Mouse (Mus musculus): Measurements from ENCODE around the gene Tmem177.

The Tmem177 gene

DNA sequence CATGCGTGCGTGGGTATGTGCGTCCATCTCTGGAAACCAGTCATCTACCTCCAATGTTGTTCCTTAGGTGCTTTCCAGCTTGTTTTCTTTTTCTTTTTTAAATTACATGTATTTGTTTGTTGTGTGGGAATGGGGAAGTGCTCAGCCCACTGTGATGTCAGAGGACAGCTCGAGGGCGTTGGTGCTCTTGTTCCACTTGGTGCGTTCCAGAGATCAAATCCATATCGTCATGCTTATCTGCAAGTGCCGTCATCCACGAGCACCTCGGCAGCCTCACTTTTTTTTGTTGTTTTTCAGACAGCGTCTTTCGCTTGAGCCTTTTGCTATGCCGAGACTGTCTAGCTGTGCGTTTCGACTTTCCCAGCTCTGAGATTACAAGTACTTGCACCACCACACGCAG, 23.7 kb downstream of the Tmem177 start:
- no peak for DNase-seq (ENCODE audit: low spot score)

- DNase-seq (ENCODE audit: low spot score): no peak
These were observed 26.7 kb downstream of the Tmem177 start for GRCm38 (mm10) chr1:119886320-119886719.

DNA sequence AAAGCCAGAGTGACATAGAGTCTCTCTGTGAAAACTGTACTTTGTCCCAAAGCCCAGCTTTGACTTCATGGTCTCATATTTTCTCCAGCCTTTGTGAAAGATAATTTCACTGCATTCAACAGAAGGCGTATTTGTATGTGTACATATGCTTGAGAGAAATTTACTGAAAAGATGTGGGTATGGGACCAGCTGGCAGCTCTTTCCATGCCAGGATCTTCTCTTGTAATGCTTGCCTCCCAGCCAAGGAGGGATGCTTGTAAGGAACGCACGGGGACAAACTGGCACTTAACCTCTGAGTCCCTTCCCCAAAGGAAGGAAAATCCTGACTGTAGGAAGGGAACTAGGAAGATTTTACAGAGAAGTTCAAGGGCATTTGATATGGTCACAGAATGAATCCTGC, 28.7 kb downstream of the Tmem177 start:
- DNase-seq (ENCODE audit: low spot score): no peak

- no peak for DNase-seq (ENCODE audit: low spot score)
These were observed 34.1 kb downstream of the Tmem177 start for GRCm38 (mm10) chr1:119878909-119879308.

DNA sequence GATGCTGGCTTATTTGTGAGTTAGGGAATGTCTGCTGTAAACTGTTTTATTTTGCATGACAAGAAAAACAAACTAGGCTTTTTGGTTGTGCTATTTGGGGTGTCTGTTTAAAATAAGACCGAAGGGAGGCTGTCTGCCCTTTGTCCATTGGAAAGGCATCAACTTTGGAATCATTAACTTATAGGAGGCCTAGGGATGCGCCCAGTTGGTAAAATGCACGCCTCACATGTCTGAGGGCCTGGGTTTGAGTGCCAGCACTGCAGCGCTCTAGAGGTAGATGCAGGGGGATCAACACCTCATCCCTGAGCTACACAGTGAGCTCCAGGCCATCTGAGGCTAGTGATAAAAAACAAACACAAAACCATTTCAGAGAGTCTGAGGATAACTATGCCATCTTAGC, 35.5 kb downstream of the Tmem177 start:
- DNase-seq (ENCODE audit: low spot score): no peak

DNA sequence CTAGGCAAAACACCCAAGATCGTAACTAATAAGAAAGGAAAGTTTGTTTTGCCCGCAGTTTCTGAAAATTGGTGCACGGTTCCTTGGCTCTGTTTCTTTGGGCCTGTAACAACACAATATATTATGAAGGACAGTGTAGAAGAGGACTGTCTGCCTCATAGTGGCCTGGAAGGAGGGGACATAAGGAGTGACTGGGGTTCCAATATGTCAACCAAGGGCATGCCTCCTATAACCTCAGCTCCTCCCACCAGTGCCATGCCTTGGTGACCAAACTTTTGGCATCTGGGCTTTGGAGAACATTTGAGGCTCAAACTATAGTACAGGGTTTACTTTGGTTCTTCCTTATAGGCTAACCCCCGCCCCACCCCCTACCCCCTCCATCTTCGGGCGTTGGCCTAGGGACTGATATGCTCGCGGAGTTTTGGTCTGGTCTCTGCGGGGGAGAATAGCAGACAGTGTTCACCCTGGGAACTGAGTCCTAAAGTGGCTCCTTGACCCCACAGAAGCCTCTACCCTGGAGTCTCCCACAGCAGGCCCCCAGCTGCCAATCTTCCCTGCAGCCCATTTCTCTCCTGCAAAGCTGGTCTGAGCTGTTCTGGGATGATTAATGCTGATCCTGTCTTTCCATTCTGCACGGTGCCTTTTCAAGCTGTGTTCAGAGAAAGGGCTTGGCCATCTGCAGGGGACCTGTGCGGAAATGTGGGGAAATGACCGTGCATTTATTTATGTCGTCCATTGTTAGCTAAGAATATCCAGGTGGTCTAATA, 44.4 kb downstream of the Tmem177 start:
- DNase-seq (ENCODE audit: low spot score): peak; percentile 50

DNA sequence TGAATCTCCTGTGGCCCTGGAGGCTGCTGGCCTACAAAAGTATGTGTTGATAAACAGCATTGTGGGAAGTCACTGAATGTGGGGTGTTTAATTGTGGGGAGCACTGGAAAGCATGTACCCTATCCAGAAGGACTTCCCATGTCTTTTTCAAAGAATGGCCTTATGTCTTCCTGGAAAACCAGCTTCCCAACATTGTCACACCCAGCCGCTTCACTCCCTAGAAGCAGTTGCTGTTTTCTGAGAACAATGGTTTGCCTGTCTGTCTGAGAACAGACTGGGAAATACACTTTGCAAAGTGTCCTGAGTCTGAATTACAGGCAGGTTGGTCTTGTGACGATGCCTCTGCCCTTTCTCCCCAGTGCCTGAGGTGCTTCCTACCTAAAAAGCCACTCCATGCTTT, 45.7 kb downstream of the Tmem177 start:
- DNase-seq (ENCODE audit: low spot score): no peak

DNA sequence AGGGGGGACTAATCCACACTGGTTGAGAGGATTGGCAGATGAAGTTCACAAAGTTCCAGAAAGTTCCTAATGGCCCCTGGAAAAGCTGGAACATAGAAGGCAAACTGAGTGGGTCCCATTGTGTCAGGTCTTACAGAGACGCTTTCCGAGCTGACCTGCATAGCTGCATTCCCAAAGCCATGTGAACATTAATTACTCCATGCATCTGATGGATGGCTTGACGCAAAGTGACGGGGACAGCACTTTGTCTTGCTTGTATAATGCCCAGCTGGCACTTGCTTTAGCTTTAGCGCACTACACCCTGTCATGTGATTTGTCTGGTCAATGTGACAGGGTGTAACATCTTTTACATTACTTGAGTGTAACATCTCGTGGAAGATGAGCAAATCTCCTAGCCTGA, 47.7 kb downstream of the Tmem177 start:
- DNase-seq (ENCODE audit: low spot score): no peak

DNA sequence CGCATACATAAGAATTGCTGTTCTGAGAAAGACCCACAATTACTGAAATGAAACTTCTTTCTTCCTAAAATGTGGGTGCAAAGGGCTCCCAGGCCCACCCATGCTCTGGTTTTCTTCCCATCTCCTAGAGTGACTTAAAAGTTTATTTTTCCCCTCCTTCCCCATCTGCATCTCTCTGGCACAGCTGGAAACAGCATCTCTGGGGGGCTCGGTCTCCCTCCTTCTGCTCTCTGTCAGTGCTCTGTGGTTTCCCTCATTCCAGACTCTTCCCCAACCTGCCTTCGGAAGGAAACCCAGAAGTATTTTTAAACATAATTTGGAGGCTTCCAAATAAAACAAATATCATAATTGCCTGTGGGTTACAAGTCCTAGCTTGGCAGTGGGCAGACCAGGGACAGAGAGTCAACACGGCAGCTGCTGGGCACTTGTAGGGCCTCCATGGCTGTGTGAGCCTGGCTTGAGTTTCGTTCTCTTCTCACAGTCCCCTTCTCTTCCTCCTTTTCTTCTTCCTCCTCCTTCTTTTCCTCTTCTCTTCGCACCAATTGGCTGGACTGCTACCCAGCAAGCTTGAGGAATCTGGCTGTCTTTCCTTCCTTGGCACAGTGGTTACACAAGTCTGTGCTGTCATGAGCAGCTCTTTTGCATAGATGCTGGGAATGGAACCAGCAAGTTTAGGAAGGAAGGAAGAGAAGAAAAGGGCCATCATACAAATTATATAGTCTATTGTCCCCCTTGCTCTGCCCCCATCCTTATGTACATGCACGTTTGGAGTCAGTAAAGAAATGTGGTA, 49.3 kb downstream of the Tmem177 start:
- DNase-seq (ENCODE audit: low spot score): no peak

- DNase-seq (ENCODE audit: low spot score): no peak
These were observed 53.4 kb downstream of the Tmem177 start for GRCm38 (mm10) chr1:119859566-119859965.
